Mouse (Mus musculus): ENCODE measurements at regions not wholly inside any gene's neighbourhood (a gene's known extent, or its start where the extent isn't known, plus 50 kb on each side); places are given as distances from the start of the nearest gene placed in this dataset.
"Not testable (repeated sequence)": the region's sequence is repeated elsewhere in the genome, so short reads cannot be mapped to it uniquely, and the experiment has no call there.

GRCm38 (mm10) chr13:50906431-50906830, 194.2 kb upstream of the Spin1 start:
- not testable (repeated sequence) for ATAC-seq (ENCODE audit: insufficient number of reproducible peaks, insufficient read depth, low FRiP score, low read depth)

DNA sequence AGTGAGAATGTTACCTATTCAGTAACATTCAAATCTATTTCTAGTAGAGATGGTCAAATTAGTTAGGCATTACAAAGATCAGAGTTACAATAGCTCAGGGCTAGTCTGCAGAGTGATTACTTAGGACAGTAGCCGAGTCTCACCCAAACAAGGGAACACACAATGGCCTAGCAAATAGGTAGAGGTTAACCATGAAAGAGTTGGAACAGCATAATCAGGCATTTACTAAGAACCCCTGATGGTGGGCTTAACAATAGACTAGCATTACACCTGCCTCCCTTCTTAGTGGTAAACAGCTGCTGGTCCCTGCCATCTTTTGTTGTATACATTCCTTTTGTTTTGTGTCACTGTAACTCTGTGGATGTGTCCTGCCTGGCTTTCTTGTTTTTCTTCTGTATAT, 193.8 kb upstream of the Spin1 start:
- no peaks in the 10 kb centered on the region for H3K27me3 ChIP-seq (ENCODE audit: control insufficient read depth, insufficient read depth, low read length)
- H3K4me2 ChIP-seq (replicated peaks; ENCODE audit: low read depth, low read length), result no peak overlapping the region
- no peaks in the 10 kb centered on the region for H3K4me1 ChIP-seq (ENCODE audit: control insufficient read depth, insufficient read depth, low read length)
- WGBS, result 88% methylated on average over 1 of the region's 1 CpGs
- no peak for ATAC-seq (ENCODE audit: insufficient number of reproducible peaks, insufficient read depth, low FRiP score, low read depth)
- no peaks in the 10 kb centered on the region for H3K9me3 ChIP-seq (ENCODE audit: control insufficient read depth, low read depth, low read length)
- no peak overlapping the region for H3K9ac ChIP-seq (replicated peaks; ENCODE audit: low read depth, low read length)
- H3K27ac ChIP-seq (ENCODE audit: low read length), result no peak overlapping the region
- no peaks in the 10 kb centered on the region for H3K36me3 ChIP-seq (ENCODE audit: control insufficient read depth, insufficient read depth, low read length)
- no peak overlapping the region for H3K4me3 ChIP-seq (ENCODE audit: low read depth, low read length)

More at GRCm38 (mm10) chr13:50906431-50906830, 194.2 kb upstream of the Spin1 start:
- H3K4me1 ChIP-seq (ENCODE audit: control insufficient read depth, insufficient read depth, low read length); H3K4me3 ChIP-seq (ENCODE audit: low read depth, low read length); H3K4me2 ChIP-seq (replicated peaks; ENCODE audit: low read depth, low read length); H3K27ac ChIP-seq (ENCODE audit: low read length); H3K9ac ChIP-seq (replicated peaks; ENCODE audit: low read depth, low read length); H3K9me3 ChIP-seq (ENCODE audit: control insufficient read depth, low read depth, low read length); H3K36me3 ChIP-seq (ENCODE audit: control insufficient read depth, insufficient read depth, low read length); H3K27me3 ChIP-seq (ENCODE audit: control insufficient read depth, insufficient read depth, low read length): not testable (repeated sequence)
- WGBS, result 84% methylated on average over 6 of the region's 6 CpGs

DNA sequence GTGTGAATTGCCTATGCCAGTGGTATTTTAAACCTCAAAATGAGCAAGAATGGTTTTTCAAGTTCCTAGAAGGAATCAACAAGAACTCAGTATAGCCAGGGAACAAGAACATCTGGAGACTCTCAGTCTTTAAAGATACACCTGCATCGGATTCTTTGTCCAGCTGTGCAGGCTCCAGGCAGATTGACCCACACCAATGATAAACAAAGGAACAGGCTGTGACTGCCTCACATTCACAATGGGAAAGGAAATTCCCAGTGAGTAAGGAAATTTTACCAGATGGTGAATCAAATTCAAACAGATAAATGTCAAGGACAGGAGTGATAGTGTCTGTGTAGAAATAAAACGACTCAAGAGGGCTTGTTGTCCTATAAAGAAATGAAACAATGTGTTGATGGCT, 187.9 kb upstream of the Spin1 start:
- 29% methylated on average over 2 of the region's 2 CpGs for WGBS
- H3K4me1 ChIP-seq (ENCODE audit: control insufficient read depth, insufficient read depth, low read length); H3K4me3 ChIP-seq (ENCODE audit: low read depth, low read length); H3K9ac ChIP-seq (replicated peaks; ENCODE audit: low read depth, low read length); H3K9me3 ChIP-seq (ENCODE audit: control insufficient read depth, low read depth, low read length); H3K36me3 ChIP-seq (ENCODE audit: control insufficient read depth, insufficient read depth, low read length); H3K27me3 ChIP-seq (ENCODE audit: control insufficient read depth, insufficient read depth, low read length); H3K4me2 ChIP-seq (replicated peaks; ENCODE audit: low read depth, low read length); ATAC-seq (ENCODE audit: insufficient number of reproducible peaks, insufficient read depth, low FRiP score, low read depth); H3K27ac ChIP-seq (ENCODE audit: low read length): not testable (repeated sequence)

DNA sequence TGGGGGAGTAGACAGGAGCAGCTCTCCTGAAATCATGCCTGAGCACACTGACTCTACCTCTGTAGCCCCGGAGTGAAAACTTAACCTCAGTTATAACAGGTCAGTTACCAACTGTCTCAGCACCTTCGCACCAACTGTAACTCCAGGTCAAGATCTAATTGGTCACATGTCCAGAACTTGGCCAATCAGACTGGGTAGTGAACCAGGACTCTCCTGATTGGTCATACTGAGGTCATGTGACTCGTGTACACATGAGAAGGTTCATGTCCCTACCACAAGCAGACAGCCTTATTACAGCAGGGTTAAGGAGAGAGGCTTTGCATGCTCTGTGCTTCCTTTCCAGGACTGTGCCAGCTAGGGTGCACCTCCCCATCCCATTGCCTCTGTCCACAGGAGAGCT, 166.7 kb upstream of the Spin1 start:
- not testable (repeated sequence) for ATAC-seq (ENCODE audit: insufficient number of reproducible peaks, insufficient read depth, low FRiP score, low read depth); H3K27ac ChIP-seq (ENCODE audit: low read length)
- WGBS, result 92% methylated on average over 3 of the region's 3 CpGs

DNA sequence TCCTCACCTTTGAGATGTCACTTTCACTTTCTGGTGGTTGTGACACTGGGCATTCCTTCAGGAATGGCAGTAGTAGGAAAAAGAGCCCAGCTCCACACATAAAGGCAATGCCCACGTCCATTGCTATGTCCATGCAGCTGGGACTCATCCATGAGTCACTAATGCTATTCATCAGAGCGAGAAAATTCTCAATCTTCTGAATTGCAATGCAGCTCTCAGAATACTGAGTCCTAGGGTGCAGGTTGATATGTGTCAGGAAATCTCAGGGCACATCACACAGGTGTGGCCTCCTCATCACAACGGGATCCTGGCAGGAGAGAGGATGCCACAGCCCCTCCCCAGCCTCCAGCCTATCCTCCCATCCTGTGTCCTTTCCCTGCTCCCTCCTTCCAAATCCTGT, 158.1 kb upstream of the Spin1 start:
- Histone ChIP-seq H3K4me1 (ENCODE audit: control insufficient read depth, insufficient read depth, low read length) (no peaks in the 10 kb centered on the region), H3K4me3 (ENCODE audit: low read depth, low read length) (no peak overlapping the region), H3K9ac (replicated peaks; ENCODE audit: low read depth, low read length) (no peak overlapping the region), H3K27me3 (ENCODE audit: control insufficient read depth, insufficient read depth, low read length) (no peaks in the 10 kb centered on the region), H3K4me2 (replicated peaks; ENCODE audit: low read depth, low read length) (no peak overlapping the region), H3K27ac (ENCODE audit: low read length) (no peak overlapping the region), H3K9me3 (ENCODE audit: control insufficient read depth, low read depth, low read length) (no peaks in the 10 kb centered on the region), H3K36me3 (ENCODE audit: control insufficient read depth, insufficient read depth, low read length) (no peaks in the 10 kb centered on the region)
- ATAC-seq (ENCODE audit: insufficient number of reproducible peaks, insufficient read depth, low FRiP score, low read depth), result no peak
- 73% methylated on average over 3 of the region's 3 CpGs for WGBS

More for the DNA sequence above, 166.7 kb upstream of the Spin1 start:
- not testable (repeated sequence) for H3K9me3 ChIP-seq (ENCODE audit: control insufficient read depth, low read depth, low read length); H3K9ac ChIP-seq (replicated peaks; ENCODE audit: low read depth, low read length); H3K4me1 ChIP-seq (ENCODE audit: control insufficient read depth, insufficient read depth, low read length); H3K36me3 ChIP-seq (ENCODE audit: control insufficient read depth, insufficient read depth, low read length); H3K4me3 ChIP-seq (ENCODE audit: low read depth, low read length); H3K4me2 ChIP-seq (replicated peaks; ENCODE audit: low read depth, low read length); H3K27me3 ChIP-seq (ENCODE audit: control insufficient read depth, insufficient read depth, low read length)

- no peak for ATAC-seq (ENCODE audit: insufficient number of reproducible peaks, insufficient read depth, low FRiP score, low read depth)
- Histone ChIP-seq H3K27me3 (ENCODE audit: control insufficient read depth, insufficient read depth, low read length) (no peaks in the 10 kb centered on the region), H3K4me3 (ENCODE audit: low read depth, low read length) (no peak overlapping the region), H3K4me1 (ENCODE audit: control insufficient read depth, insufficient read depth, low read length) (no peaks in the 10 kb centered on the region), H3K27ac (ENCODE audit: low read length) (no peak overlapping the region), H3K36me3 (ENCODE audit: control insufficient read depth, insufficient read depth, low read length) (no peaks in the 10 kb centered on the region), H3K9me3 (ENCODE audit: control insufficient read depth, low read depth, low read length) (no peaks in the 10 kb centered on the region), H3K9ac (replicated peaks; ENCODE audit: low read depth, low read length) (no peak overlapping the region), H3K4me2 (replicated peaks; ENCODE audit: low read depth, low read length) (no peak overlapping the region)
- WGBS, result 39% methylated on average over 6 of the region's 6 CpGs
These were observed 151.0 kb upstream of the Spin1 start for GRCm38 (mm10) chr13:50949545-50950226.

GRCm38 (mm10) chr13:50954671-50955070, 146.0 kb upstream of the Spin1 start:
- 93% methylated on average over 6 of the region's 6 CpGs for WGBS
- no peaks in the 10 kb centered on the region for H3K9me3 ChIP-seq (ENCODE audit: control insufficient read depth, low read depth, low read length)
- no peak overlapping the region for H3K4me3 ChIP-seq (ENCODE audit: low read depth, low read length)
- no peak for ATAC-seq (ENCODE audit: insufficient number of reproducible peaks, insufficient read depth, low FRiP score, low read depth)
- H3K4me2 ChIP-seq (replicated peaks; ENCODE audit: low read depth, low read length), result no peak overlapping the region
- H3K27ac ChIP-seq (ENCODE audit: low read length), result no peak overlapping the region
- H3K36me3 ChIP-seq (ENCODE audit: control insufficient read depth, insufficient read depth, low read length), result no peaks in the 10 kb centered on the region
- H3K27me3 ChIP-seq (ENCODE audit: control insufficient read depth, insufficient read depth, low read length), result no peaks in the 10 kb centered on the region
- no peak overlapping the region for H3K9ac ChIP-seq (replicated peaks; ENCODE audit: low read depth, low read length)
- 0 out of 2 replicates have a peak, but pooled peaks cover 3% of the 10 kb centered on the region for H3K4me1 ChIP-seq (ENCODE audit: control insufficient read depth, insufficient read depth, low read length)

DNA sequence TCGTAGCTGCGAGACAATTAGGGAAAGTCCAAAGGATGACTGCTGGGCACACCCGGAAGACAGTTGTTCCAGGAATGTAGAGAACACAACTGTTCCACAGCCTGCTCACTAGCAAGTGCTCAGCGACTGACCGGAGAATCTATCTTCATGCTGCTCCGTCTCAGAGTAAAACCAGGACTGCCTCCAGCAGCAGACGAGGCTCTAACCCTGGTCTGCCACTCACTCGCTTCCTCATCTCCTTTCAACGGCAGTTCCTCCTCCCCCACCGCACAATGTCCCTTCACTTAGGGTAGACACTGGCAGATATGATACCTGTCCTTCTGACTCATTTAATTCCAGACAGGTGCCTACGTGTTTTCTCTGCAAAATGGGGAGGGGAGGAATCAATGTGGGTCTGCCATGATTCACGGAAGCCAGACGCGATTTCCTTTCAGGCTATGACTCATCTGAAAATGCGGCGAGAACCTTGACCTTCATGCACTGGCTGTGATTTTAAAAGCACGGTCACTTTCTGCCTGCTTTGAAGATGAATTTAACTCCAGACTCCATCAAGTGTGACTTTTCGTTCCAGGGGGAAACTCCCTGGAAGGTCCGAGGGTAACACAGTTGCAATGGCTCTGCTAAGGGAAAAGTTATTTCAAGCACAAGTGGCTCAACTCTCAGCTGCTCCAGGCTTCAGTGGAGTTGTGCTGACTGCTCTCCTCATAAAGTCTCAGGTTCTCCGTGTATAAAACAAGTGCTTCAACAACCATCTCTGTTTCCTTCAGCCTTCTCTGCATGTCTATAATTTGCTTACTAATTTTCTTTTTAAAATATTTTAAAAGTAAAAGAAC, 142.4 kb upstream of the Spin1 start:
- no peak for ATAC-seq (ENCODE audit: insufficient number of reproducible peaks, insufficient read depth, low FRiP score, low read depth)
- no peak overlapping the region for H3K4me3 ChIP-seq (ENCODE audit: low read depth, low read length)
- 42% methylated on average over 20 of the region's 20 CpGs for WGBS

More for the DNA sequence above, 142.4 kb upstream of the Spin1 start:
- Histone ChIP-seq H3K4me2 (replicated peaks; ENCODE audit: low read depth, low read length) (peak overlapping the region; percentile 26), H3K27ac (ENCODE audit: low read length) (no peak overlapping the region), H3K9me3 (ENCODE audit: control insufficient read depth, low read depth, low read length) (no peaks in the 10 kb centered on the region), H3K9ac (replicated peaks; ENCODE audit: low read depth, low read length) (no peak overlapping the region), H3K36me3 (ENCODE audit: control insufficient read depth, insufficient read depth, low read length) (no peaks in the 10 kb centered on the region), H3K27me3 (ENCODE audit: control insufficient read depth, insufficient read depth, low read length) (no peaks in the 10 kb centered on the region), H3K4me1 (ENCODE audit: control insufficient read depth, insufficient read depth, low read length) (0 out of 2 replicates have a peak, but pooled peaks cover 3% of the 10 kb centered on the region)
